Mouse (Mus musculus): ENCODE data around the gene Wdfy4. TPM values are rescaled to one million over a fixed set of nuclear protein-coding genes. Genes with fewer than 3 reads are reported as not detected.

Wdfy4 gene
- total and polyA plus RNA-seq, 3 experiments: 27.0 to 34.8 (median 30.9) TPM

GRCm38 (mm10) chr14:33187201-33187600, 1.9 kb upstream of the Wdfy4 start:
- H3K4me3 ChIP-seq (ENCODE audit: control insufficient read depth in 1 of 2, insufficient read depth in 1 of 2, low read depth in 2 of 2, low read length in 2 of 2): no peak overlapping the region
- no peaks in the 10 kb centered on the region for H3K9me3 ChIP-seq (replicated peaks; ENCODE audit: insufficient read depth, low read length)
- DNase-seq (ENCODE audit: low read depth, low spot score): no peak
- no peak overlapping the region for H3K9ac ChIP-seq (ENCODE audit: control insufficient read depth, low read depth, low read length, poor library complexity, severe bottlenecking)
- H3K36me3 ChIP-seq (ENCODE audit: control insufficient read depth in 1 of 2, insufficient read depth in 2 of 2, low read length in 2 of 2): peaks cover 0 to 2% of the 10 kb centered on the region in 2 experiments; a peak in 2 of 4 replicates
- H3K27me3 ChIP-seq (ENCODE audit: control insufficient read depth in 1 of 2, insufficient read depth in 2 of 2, low read length in 2 of 2): no peaks in the 10 kb centered on the region
- H3K4me1 ChIP-seq (ENCODE audit: control insufficient read depth in 1 of 2, insufficient read depth in 2 of 2, low read length in 2 of 2): peaks cover 0 to 13% of the 10 kb centered on the region in 2 experiments; a peak in 3 of 4 replicates
- no peak for TF ChIP-seq ZKSCAN1 (IDR thresholded peaks at IDR 0.05; ENCODE audit: low read depth, low read length)
- TF ChIP-seq EP300 (IDR thresholded peaks at IDR 0.05; ENCODE audit: low read depth in 1 of 2, low read length in 2 of 2): no peak
- TF ChIP-seq NELFE (IDR thresholded peaks at IDR 0.05; ENCODE audit: low read depth, low read length): no peak
- no peak overlapping the region for H3K27ac ChIP-seq (ENCODE audit: control insufficient read depth, low read depth, low read length)
- H3K79me2 ChIP-seq (ENCODE audit: control insufficient read depth, insufficient read depth, low read length, poor library complexity): peaks cover 9% of the 10 kb centered on the region

- Histone ChIP-seq H3K9ac (ENCODE audit: control insufficient read depth, low read depth, low read length, poor library complexity, severe bottlenecking) (no peak overlapping the region), H3K4me3 (ENCODE audit: control insufficient read depth in 1 of 2, insufficient read depth in 1 of 2, low read depth in 2 of 2, low read length in 2 of 2) (no peak overlapping the region), H3K79me2 (ENCODE audit: control insufficient read depth, insufficient read depth, low read length, poor library complexity) (peaks cover 9% of the 10 kb centered on the region), H3K36me3 (ENCODE audit: control insufficient read depth in 1 of 2, insufficient read depth in 2 of 2, low read length in 2 of 2) (no peaks in the 10 kb centered on the region; a peak in 2 of 4 replicates), H3K4me1 (ENCODE audit: control insufficient read depth in 1 of 2, insufficient read depth in 2 of 2, low read length in 2 of 2) (peaks cover 0 to 8% of the 10 kb centered on the region in 2 experiments; a peak in 3 of 4 replicates), H3K27me3 (ENCODE audit: control insufficient read depth in 1 of 2, insufficient read depth in 2 of 2, low read length in 2 of 2) (no peaks in the 10 kb centered on the region), H3K27ac (ENCODE audit: control insufficient read depth, low read depth, low read length) (no peak overlapping the region), H3K9me3 (replicated peaks; ENCODE audit: insufficient read depth, low read length) (no peaks in the 10 kb centered on the region)
- no peak for DNase-seq (ENCODE audit: low read depth, low spot score)
- TF ChIP-seq RCOR1 (IDR thresholded peaks at IDR 0.05; ENCODE audit: low read depth, low read length) (no peak), CTCF (IDR thresholded peaks at IDR 0.05 in 2 of 3, conservative IDR thresholded peaks at IDR 0.05 in 1 of 3; ENCODE audit: control insufficient read depth in 1 of 3, insufficient read depth in 1 of 3, low read depth in 2 of 3, low read length in 3 of 3, poor library complexity in 1 of 3, severe bottlenecking in 1 of 3) (no peak), GATA1 (IDR thresholded peaks at IDR 0.05; ENCODE audit: low read depth, low read length) (no peak), ZNF384 (IDR thresholded peaks at IDR 0.05; ENCODE audit: low read depth, low read length) (no peak), NELFE (IDR thresholded peaks at IDR 0.05; ENCODE audit: low read depth, low read length) (no peak), MEF2A (IDR thresholded peaks at IDR 0.05; ENCODE audit: extremely low read depth, insufficient replicate concordance, low read depth, low read length, poor library complexity, severe bottlenecking) (no peak), ELF1 (IDR thresholded peaks at IDR 0.05; ENCODE audit: low read depth, low read length) (no peak), NRF1 (IDR thresholded peaks at IDR 0.05; ENCODE audit: insufficient read depth, low read depth, low read length, poor library complexity, severe bottlenecking) (no peak), MAX (IDR thresholded peaks at IDR 0.05; ENCODE audit: low read length) (no peak), MYC (IDR thresholded peaks at IDR 0.05; ENCODE audit: low read depth, low read length) (no peak), RAD21 (IDR thresholded peaks at IDR 0.05; ENCODE audit: low read depth, low read length) (no peak), CHD2 (IDR thresholded peaks at IDR 0.05; ENCODE audit: low read length) (no peak), ZKSCAN1 (IDR thresholded peaks at IDR 0.05; ENCODE audit: low read depth, low read length) (no peak), ETS1 (IDR thresholded peaks at IDR 0.05; ENCODE audit: low read depth, low read length) (no peak)
Measured at GRCm38 (mm10) chr14:33180102-33180501, 5.2 kb downstream of the Wdfy4 start.
